Mouse (Mus musculus): ENCODE data around the gene Lrrtm4.

The Lrrtm4 gene

GRCm38 (mm10) chr6:80760641-80761204 lies 742.0 kb downstream of the Lrrtm4 start:
- no peak for DNase-seq

GRCm38 (mm10) chr6:80786282-80786681 lies 767.6 kb downstream of the Lrrtm4 start:
- DNase-seq: no peak

GRCm38 (mm10) chr6:80823753-80824152 lies 805.1 kb downstream of the Lrrtm4 start:
- DNase-seq: no peak

- no peak for DNase-seq
Measured at GRCm38 (mm10) chr6:80839784-80840183, 821.1 kb downstream of the Lrrtm4 start.

- no peak for DNase-seq
Measured at GRCm38 (mm10) chr6:80845294-80845693, 826.6 kb downstream of the Lrrtm4 start.

- no peak for DNase-seq
Measured at GRCm38 (mm10) chr6:80856910-80857543, 838.4 kb downstream of the Lrrtm4 start.
